Mouse (Mus musculus): ENCODE measurements around the gene Gm10139.
"Not testable (repeated sequence)": the region's sequence is repeated elsewhere in the genome, so short reads cannot be mapped to it uniquely, and the experiment has no call there.

The Gm10139 gene

DNA sequence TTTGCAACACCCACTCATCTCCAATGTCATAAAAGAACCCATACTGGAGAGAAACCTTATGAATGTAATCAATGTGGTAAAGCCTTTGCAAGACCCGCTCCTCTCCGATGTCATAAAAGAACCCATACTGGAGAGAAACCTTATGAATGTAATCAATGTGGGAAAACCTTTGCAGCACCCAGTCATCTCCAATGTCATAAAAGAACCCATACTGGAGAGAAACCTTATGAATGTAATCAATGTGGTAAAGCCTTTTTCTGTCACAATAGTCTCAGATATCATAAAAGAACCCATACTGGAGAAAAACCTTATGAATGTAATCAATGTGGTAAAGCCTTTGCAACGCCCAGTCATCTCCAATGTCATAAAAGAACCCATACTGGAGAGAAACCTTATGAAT lies at the start of gene Gm10139:
Gene Gm10139, plus strand, starts transcription at position 301 of the 400 bp plus-strand sequence.
- DNase-seq: not testable (repeated sequence)

DNA sequence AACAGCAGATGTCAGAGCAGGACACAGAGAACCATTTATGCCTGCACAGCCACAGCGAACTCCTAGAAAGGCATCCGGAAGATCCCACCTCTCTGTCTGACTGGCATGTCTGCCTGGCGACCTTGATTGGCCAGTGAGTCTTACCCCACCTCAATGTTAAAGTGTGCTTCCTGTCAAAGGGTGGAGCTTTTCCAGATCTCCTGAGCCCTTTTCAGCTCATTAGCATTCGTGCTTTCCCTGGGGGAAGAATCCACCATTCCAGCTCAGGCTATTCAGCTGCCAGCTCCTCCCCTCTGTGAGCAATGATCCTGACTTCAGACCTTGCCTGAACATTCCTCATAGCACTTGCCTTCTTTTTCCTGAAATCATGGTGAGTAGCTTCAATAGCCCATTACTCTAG lies 45.2 kb downstream of the Gm10139 start:
- not testable (repeated sequence) for DNase-seq
